Mouse (Mus musculus) embryonic fibroblast, embryonic 13.5 days (primary cell): Measurements from ENCODE around the gene 9930111J21Rik2.

Experiments
- CTCF ChIP-seq: IDR thresholded peaks from 2 replicates; pipeline ENCODE4 v1.5.1; 2011; ENCODE audit warnings: mild to moderate bottlenecking, control low read depth, low read length, moderate library complexity, borderline replicate concordance; ENCODE audit not compliant: insufficient read depth
- POLR2A ChIP-seq: IDR thresholded peaks from 2 replicates; pipeline ENCODE4 v1.6.1; 2011; ENCODE audit warnings: low read depth, mild to moderate bottlenecking, control low read depth, low read length, moderate library complexity

DNA sequence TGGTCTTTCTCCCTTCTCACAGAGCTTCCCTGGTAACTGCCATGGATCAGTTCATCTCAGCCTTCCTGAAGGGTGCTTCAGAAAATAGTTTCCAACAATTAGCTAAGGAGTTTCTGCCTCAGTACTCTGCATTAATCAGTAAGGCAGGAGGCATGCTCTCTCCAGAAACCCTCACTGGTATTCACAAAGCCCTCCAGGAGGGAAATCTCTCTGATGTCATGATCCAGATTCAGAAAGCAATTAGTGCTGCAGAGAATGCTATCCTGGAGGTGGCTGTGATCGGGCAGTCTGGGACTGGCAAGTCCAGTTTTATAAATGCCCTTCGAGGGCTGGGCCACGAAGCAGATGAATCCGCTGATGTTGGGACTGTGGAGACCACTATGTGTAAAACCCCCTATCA is 44.3 kb upstream of the 9930111J21Rik2 start:
- TF ChIP-seq CTCF (no peak), POLR2A (no peak)
